Mouse (Mus musculus): ENCODE results near the gene March10. TPM values are rescaled to one million over a fixed set of nuclear protein-coding genes. Genes with fewer than 3 reads are reported as not detected.

Gene March10
- total RNA-seq, 2 experiments from 2014 or later, result not detected

GRCm38 (mm10) chr11:105420671-105421450, 35.7 kb downstream of the March10 start:
- intact Hi-C loops (cut with DNase I; ENCODE audit: low total_unique reads), result no loop called here
- no peak for DNase-seq

GRCm38 (mm10) chr11:105419946-105420345, 36.6 kb downstream of the March10 start:
- intact Hi-C loops (cut with DNase I; ENCODE audit: low total_unique reads), result no loop called here

GRCm38 (mm10) chr11:105414009-105414408, 42.5 kb downstream of the March10 start:
- DNase-seq, result no peak
- intact Hi-C loops (cut with DNase I; ENCODE audit: low total_unique reads), result no loop called here

More at GRCm38 (mm10) chr11:105419946-105420345, 36.6 kb downstream of the March10 start:
- no peak for DNase-seq

- intact Hi-C loops (cut with DNase I; ENCODE audit: low total_unique reads), result no loop called here
- no peak for DNase-seq
Measured at GRCm38 (mm10) chr11:105409408-105409807, 47.1 kb downstream of the March10 start.

- intact Hi-C loops (cut with DNase I; ENCODE audit: low total_unique reads), result no loop called here
- DNase-seq, result no peak
Measured at GRCm38 (mm10) chr11:105407846-105408441, 48.6 kb downstream of the March10 start.

- DNase-seq, result peak; percentile 19
- intact Hi-C loops (cut with DNase I; ENCODE audit: low total_unique reads), result no loop called here
Measured at GRCm38 (mm10) chr11:105402355-105402754, 54.2 kb downstream of the March10 start.

- intact Hi-C loops (cut with DNase I; ENCODE audit: low total_unique reads), result no loop called here
- DNase-seq, result no peak
Measured at GRCm38 (mm10) chr11:105390290-105390689, 66.2 kb downstream of the March10 start.

GRCm38 (mm10) chr11:105388636-105389035, 67.9 kb downstream of the March10 start:
- DNase-seq, result no peak
- intact Hi-C loops (cut with DNase I; ENCODE audit: low total_unique reads), result no loop called here

GRCm38 (mm10) chr11:105385266-105385665, 71.3 kb downstream of the March10 start:
- intact Hi-C loops (cut with DNase I; ENCODE audit: low total_unique reads), result no loop called here
- no peak for DNase-seq

GRCm38 (mm10) chr11:105375821-105376235, 80.7 kb downstream of the March10 start:
- DNase-seq, result no peak
- intact Hi-C loops (cut with DNase I; ENCODE audit: low total_unique reads), result no loop called here

- intact Hi-C loops (cut with DNase I; ENCODE audit: low total_unique reads), result no loop called here
- no peak for DNase-seq
Measured at GRCm38 (mm10) chr11:105374526-105375175, 81.9 kb downstream of the March10 start.

- no peak for DNase-seq
- intact Hi-C loops (cut with DNase I; ENCODE audit: low total_unique reads), result no loop called here
Measured at GRCm38 (mm10) chr11:105373881-105374280, 82.7 kb downstream of the March10 start.

- no peak for DNase-seq
- intact Hi-C loops (cut with DNase I; ENCODE audit: low total_unique reads), result no loop called here
Measured at GRCm38 (mm10) chr11:105371818-105372217, 84.7 kb downstream of the March10 start.

GRCm38 (mm10) chr11:105369526-105370386, 86.8 kb downstream of the March10 start:
- no peak for DNase-seq
- intact Hi-C loops (cut with DNase I; ENCODE audit: low total_unique reads), result no loop called here

GRCm38 (mm10) chr11:105368833-105369232, 87.7 kb downstream of the March10 start:
- intact Hi-C loops (cut with DNase I; ENCODE audit: low total_unique reads), result no loop called here
- DNase-seq, result no peak

GRCm38 (mm10) chr11:105367163-105367562, 89.4 kb downstream of the March10 start:
- intact Hi-C loops (cut with DNase I; ENCODE audit: low total_unique reads), result no loop called here

GRCm38 (mm10) chr11:105366051-105366450, 90.5 kb downstream of the March10 start:
- no peak for DNase-seq
- intact Hi-C loops (cut with DNase I; ENCODE audit: low total_unique reads), result no loop called here

More at GRCm38 (mm10) chr11:105367163-105367562, 89.4 kb downstream of the March10 start:
- no peak for DNase-seq

- intact Hi-C loops (cut with DNase I; ENCODE audit: low total_unique reads), result no loop called here
- no peak for DNase-seq
Measured at GRCm38 (mm10) chr11:105365611-105366010, 90.9 kb downstream of the March10 start.

- DNase-seq, result no peak
- intact Hi-C loops (cut with DNase I; ENCODE audit: low total_unique reads), result no loop called here
Measured at GRCm38 (mm10) chr11:105364386-105365065, 92.0 kb downstream of the March10 start.

Measured in gastrocnemius, postnatal 14 days (tissue).